Mouse (Mus musculus) brain, adult 2 months (tissue): ENCODE data around the gene Spred2.
A peak's percentile ranks its signal among the peaks of the same experiment; 100 is the strongest.

Experiments
- DNase-seq: peaks from one replicate; pipeline ENCODE4 v3.0.0; 2011; ENCODE audit warnings: low read depth, low spot score

Gene Spred2

DNA sequence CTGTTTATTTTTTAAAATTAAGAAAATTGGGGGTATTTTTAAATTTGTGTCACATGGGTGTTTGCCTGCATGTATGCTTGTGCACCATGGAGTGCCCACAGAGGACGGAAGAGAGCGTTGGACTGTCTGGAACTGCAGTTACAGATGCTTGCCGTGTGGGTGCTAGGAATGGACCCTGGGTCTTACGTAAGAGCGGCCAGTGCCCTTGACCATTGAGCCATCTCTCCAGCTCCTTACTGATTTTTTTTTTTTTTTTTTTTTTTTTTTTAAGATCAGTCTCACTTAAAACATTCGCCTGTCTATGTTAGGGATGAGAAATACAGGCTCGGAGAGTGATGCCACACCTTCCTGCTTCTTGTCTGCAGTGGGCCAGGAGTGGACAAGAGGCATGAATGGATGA is 29.7 kb downstream of the Spred2 start:
- no peak for DNase-seq

DNA sequence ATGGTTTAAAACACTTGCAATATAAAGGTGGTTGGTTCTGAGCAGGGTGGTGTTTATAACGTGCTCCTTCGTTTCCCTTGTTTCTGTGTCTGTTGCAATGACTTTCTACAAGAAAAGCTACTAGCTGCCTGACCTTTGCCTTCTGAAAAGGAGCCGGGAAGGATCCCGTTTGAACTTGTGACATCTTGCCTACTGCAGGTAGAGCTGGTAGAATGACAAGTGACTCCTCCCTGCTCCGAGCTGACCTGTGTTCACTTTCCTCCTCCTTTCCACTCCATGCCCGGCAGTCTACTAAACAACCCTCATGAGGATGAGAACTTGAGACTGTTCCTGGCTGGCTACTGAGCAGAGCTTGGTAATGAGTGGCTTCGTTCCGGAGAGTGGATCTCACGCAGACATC is 30.9 kb downstream of the Spred2 start:
- DNase-seq = no peak

GRCm38 (mm10) chr11:19955701-19956100 is 31.5 kb downstream of the Spred2 start:
- DNase-seq = no peak

- no peak for DNase-seq
These were observed 34.8 kb downstream of the Spred2 start for GRCm38 (mm10) chr11:19959006-19959405.

- DNase-seq = peak; percentile 57
These were observed 35.7 kb downstream of the Spred2 start for GRCm38 (mm10) chr11:19959897-19960296.

DNA sequence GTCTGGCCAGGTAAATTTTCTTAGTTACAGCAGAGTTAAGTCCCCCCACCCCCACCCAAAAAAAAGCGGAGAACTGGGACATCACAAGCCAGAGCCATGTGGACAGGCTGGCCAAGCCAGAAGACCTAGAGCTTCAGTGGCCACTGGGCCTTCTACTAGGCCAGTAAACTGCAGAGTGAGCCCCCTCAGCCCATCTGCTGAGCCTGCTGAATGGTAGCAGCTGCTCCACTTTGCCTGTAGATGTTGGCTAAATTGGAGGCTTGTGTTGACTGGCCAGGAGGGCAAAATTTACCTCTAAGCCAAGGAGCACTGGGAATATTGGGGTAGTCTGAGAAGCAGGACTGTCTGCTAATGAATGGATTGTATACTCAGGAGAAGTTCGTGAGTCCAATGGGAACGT is 36.4 kb downstream of the Spred2 start:
- peak; percentile 61 for DNase-seq

DNA sequence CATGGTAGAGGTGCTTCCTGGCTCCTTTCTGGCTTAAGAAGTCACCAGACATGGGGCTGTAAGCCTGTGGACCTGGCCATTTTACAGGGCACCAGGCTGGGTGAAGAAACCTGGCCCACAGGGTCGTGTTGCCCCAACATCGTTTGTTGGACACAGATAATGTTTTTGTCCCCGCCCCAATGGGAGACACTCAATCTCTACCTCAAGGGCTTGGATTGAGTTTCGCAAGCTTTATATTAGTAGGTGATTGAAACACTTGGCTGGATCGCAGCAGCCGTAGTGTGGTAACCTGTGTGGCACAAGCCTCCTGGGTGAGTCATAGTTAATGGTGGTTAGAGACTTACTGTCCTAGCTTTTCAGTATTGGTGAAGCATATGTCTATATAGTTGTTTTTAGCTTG is 36.9 kb downstream of the Spred2 start:
- DNase-seq = no peak

GRCm38 (mm10) chr11:19961766-19962365 is 37.7 kb downstream of the Spred2 start:
- no peak for DNase-seq

DNA sequence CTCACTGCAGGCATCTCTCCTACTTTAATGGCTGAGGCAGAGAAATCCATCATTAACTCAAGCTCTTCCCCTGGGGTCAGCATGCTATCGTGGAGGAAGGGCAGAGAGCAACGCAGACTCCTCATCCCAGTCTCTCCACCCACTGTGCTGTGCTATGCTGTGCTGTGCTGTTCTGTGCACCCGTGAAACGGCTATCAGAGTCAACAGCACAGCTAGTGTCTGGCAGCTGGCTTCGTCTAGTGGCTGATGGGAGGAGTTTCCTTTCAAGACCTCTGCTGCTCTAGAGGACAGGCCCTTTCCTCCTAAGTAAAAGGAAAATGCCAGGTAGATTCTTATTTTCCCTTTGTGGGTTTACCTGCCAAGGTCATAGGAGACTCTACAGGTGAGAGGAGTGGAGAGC is 38.6 kb downstream of the Spred2 start:
- peak; percentile 58 for DNase-seq

GRCm38 (mm10) chr11:19963717-19964141 is 39.6 kb downstream of the Spred2 start:
- DNase-seq = no peak

DNA sequence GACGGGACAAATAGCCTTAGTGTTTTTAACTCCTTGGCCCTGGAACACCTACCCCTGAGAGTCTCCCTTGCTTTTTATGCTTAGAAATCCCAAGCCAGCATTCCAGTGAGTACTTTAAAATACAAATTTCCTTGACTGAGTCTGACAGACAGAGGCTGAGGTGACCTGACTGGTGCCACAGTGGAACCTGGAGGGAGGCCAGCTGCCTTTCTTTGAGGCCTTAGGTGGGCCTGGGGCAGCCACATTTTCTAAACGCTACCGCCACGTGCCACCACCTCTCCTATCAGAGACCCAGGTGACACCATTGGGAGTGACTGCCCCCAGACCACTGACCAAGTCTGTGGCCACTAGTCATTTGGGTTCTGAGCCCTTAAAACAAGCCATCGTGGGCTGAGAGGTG is 40.2 kb downstream of the Spred2 start:
- no peak for DNase-seq

DNA sequence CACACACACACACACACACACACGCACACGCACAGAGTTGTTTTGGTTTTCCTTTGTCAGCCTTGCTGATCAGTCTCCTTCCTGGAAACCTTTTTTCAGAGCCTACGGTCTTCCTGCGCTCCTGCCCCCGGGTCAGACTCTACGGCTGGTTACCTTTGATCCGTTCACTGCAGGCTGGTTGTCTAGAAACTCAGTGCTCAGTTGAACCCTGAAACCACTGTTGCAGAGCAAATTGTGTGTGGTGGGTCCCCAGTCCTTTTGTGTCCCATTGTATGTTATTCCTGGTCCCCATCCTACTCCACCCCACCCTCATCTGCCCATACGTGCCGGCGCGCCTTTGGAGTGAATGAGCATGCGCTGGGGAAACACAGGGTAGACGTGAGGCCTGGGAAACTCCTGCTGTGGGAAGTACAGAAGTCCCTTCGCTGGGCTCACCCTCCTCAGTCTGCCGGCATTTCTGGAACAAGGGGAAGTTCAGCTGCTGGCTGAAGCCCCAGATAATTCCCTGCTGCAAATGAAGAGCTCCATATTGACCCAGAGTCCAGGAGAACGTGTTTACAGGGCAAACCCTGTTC is 40.9 kb downstream of the Spred2 start:
- DNase-seq = no peak

DNA sequence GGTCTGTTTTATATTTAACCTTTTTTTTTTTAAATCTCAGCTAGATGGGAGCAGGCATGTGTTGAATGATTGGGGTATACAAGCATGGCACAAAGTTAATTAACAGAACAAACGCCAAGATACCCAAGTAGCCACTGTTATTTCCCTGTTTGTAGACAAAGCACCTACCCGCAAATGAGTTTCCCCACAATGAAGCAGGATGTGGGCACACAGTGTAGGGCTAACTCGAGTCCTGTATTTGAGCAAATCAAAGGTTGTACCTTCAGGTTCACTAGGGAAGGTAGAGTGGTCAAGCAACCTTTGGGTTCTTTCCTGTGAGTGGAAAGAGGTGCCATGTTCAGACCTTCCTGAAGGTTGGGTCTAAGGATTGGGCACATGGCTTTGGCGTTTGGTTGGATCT is 41.5 kb downstream of the Spred2 start:
- no peak for DNase-seq

GRCm38 (mm10) chr11:19966294-19966693 is 42.1 kb downstream of the Spred2 start:
- DNase-seq = no peak

- no peak for DNase-seq
These were observed 45.4 kb downstream of the Spred2 start for GRCm38 (mm10) chr11:19969584-19969983.

- DNase-seq = peak; percentile 72
These were observed 48.0 kb downstream of the Spred2 start for GRCm38 (mm10) chr11:19971954-19972750.

- DNase-seq = no peak
These were observed 49.0 kb downstream of the Spred2 start for GRCm38 (mm10) chr11:19973032-19973790.

- DNase-seq = no peak
These were observed 51.9 kb downstream of the Spred2 start for GRCm38 (mm10) chr11:19976032-19976431.

GRCm38 (mm10) chr11:19977687-19978086 is 53.5 kb downstream of the Spred2 start:
- peak; percentile 56 for DNase-seq

DNA sequence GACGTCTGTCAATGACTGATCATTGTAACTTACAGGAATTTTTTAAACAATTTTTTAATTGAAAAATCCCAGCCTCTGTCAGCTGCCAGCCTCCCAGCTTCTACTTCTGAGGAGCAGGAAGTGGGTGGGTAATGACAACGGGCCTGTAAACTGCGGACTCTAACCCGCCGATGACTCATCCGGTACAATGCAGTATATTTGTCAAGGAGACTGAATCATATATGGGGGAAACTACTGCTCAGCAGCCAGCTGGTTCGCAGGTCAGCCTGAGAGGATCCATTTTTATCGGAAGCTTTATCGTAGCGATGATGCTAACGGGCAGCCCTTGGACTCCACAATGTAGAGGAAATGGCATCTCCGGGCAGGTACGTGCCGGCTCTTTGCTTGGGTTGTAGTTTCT is 55.2 kb downstream of the Spred2 start:
- DNase-seq = peak; percentile 89

- DNase-seq = no peak
These were observed 57.9 kb downstream of the Spred2 start for GRCm38 (mm10) chr11:19982113-19982512.

DNA sequence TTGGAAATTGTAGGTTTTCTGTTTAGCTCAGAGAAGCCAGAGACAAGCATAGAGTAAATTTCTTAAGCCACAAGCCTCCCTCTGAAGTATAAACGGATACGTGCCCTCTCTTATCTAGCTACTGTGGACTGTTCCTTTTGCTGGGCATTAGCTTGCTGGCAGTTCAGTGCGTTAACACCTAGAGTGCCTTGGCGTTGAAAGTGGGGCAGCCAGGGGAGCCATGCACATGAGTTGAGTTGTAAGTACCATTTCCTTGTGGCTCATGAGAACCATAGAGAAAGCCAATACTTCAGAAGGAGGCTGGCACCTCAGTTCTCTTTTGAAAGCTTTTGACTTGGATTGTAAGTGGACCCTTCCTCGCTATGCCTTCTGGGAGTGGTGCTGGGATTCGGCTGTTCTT is 58.6 kb downstream of the Spred2 start:
- DNase-seq = no peak
